Mouse (Mus musculus) small intestine, adult 2 months (tissue): ENCODE results near the gene Dlx5.

ENCODE experiments used
- CTCF ChIP-seq: fragments of 200-500 bp; IDR thresholded peaks from 2 replicates; pipeline ENCODE4 v1.5.1; 2012; ENCODE audit warnings: low read depth, mild to moderate bottlenecking, control low read depth, inconsistent platforms, low read length, moderate library complexity, mixed read lengths; ENCODE audit not compliant: insufficient replicate concordance, insufficient read length; ENCODE audit errors: extremely low read depth
- POLR2A ChIP-seq: fragments of 200-500 bp; IDR thresholded peaks from 2 replicates; pipeline ENCODE4 v1.6.1; 2012; ENCODE audit warnings: low read depth, mild to moderate bottlenecking, control low read depth, inconsistent platforms, low read length, moderate library complexity

GRCm38 (mm10) chr6:6850324-6851060 is 31.4 kb downstream of the Dlx5 start:
- no peak for TF ChIP-seq CTCF
- TF ChIP-seq POLR2A, result no peak
